Mouse (Mus musculus): ENCODE data around the gene Ggt6. TPM values are rescaled to one million over a fixed set of nuclear protein-coding genes. Genes with fewer than 3 reads are reported as not detected.
A peak's percentile ranks its signal among the peaks of the same experiment; 100 is the strongest.

The Ggt6 gene
- total and polyA plus RNA-seq, 3 experiments = 0.04 TPM; not detected in 2

DNA sequence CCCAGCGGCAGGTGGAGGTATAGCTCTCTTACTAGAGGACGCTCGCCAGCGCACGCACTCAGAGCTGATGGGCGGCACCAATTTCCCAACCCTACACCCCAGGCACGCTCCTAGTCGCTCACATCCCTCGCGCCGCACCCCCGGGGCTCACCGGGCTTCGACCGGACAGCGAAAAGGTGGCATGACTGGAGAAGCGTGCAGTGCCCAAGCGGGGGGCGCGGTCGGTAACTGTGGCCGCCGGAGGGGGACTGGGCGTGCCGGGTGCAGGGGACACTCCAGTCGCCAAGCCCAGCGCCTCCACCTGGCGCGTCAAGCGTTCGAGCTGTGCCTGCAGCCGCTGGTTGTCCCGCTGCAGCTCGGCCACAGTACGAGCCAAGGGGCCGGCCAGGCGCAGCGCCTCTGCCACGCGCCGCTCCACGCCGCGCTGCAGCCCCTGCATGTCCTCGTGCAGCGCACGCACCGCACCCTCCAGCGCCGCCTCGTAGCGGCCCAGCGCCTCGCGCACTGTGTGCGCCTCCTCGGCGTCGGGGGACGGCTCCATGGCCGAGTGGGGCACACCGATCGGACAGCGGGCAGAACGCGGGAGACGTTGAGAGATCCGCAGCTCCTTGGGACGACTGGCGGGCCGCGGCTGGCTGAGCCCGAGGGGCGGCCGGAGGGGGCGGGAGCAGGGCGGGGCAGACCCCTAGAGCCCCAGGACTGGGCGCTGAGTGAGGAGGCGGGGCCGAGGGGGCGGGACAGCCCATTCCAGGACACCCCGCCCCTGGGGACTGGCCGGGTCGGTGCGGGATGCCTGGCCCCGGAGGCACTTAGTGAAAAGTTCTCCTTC lies 24.0 kb upstream of the Ggt6 start, which contains the start of gene Smtnl2:
Gene Smtnl2, minus strand, starts transcription at position 621 of the 829 bp plus-strand sequence.
- Histone ChIP-seq H3K27me3 (ENCODE audit: control insufficient read depth in 1 of 2, insufficient read depth in 2 of 2, low read length in 2 of 2) (no peaks in the 10 kb centered on the region), H3K36me3 (ENCODE audit: control insufficient read depth in 1 of 2, insufficient read depth in 2 of 2, low read length in 2 of 2) (peaks cover 0 to 26% of the 10 kb centered on the region in 2 experiments; a peak in 2 of 4 replicates), H3K4me1 (ENCODE audit: control insufficient read depth in 1 of 2, insufficient read depth in 2 of 2, low read length in 2 of 2) (peaks cover 16 to 42% of the 10 kb centered on the region in 2 experiments), H3K4me3 (ENCODE audit: control insufficient read depth in 1 of 2, insufficient read depth in 1 of 2, low read depth in 2 of 2, low read length in 2 of 2) (peak within 1 kb of the TSS; percentile 62 to 77), H3K9me3 (replicated peaks; ENCODE audit: insufficient read depth, low read length) (no peaks in the 10 kb centered on the region), H3K9ac (ENCODE audit: control insufficient read depth, low read depth, low read length, poor library complexity, severe bottlenecking) (peak within 1 kb of the TSS; percentile 51), H3K79me2 (ENCODE audit: control insufficient read depth, insufficient read depth, low read length, poor library complexity) (no peaks in the 10 kb centered on the region), H3K27ac (ENCODE audit: control insufficient read depth, low read depth, low read length) (no peak within 1 kb of the TSS)
- TF ChIP-seq TAL1 (IDR thresholded peaks at IDR 0.05; ENCODE audit: low read length) (no peak), NELFE (IDR thresholded peaks at IDR 0.05; ENCODE audit: low read depth, low read length) (peak; percentile 63), MAX (IDR thresholded peaks at IDR 0.05; ENCODE audit: low read length) (peak; percentile 51), NRF1 (IDR thresholded peaks at IDR 0.05; ENCODE audit: insufficient read depth, low read depth, low read length, poor library complexity, severe bottlenecking) (peak; percentile 40; the same call in 1 of the 2 replicates), TCF12 (IDR thresholded peaks at IDR 0.05; ENCODE audit: low read depth, low read length) (peak; percentile 42; the same call in 1 of the 2 replicates), CTCF (IDR thresholded peaks at IDR 0.05 in 2 of 3, conservative IDR thresholded peaks at IDR 0.05 in 1 of 3; ENCODE audit: control insufficient read depth in 1 of 3, insufficient read depth in 1 of 3, low read depth in 2 of 3, low read length in 3 of 3, poor library complexity in 1 of 3, severe bottlenecking in 1 of 3) (peak in 1 of 3 experiments; percentile 39; a peak in 2 of 6 replicates), MXI1 (IDR thresholded peaks at IDR 0.05; ENCODE audit: low read depth, low read length) (peak; percentile 59; the same call in 1 of the 2 replicates), SMC3 (IDR thresholded peaks at IDR 0.05; ENCODE audit: low read depth, low read length) (no peak; the same call in 1 of the 2 replicates), MAZ (IDR thresholded peaks at IDR 0.05; ENCODE audit: low read depth, low read length) (peak; percentile 38; the same call in 1 of the 2 replicates), SIN3A (IDR thresholded peaks at IDR 0.05; ENCODE audit: low read length) (peak; percentile 52), HCFC1 (IDR thresholded peaks at IDR 0.05; ENCODE audit: low read depth, low read length) (0 out of 2 replicates have a peak, but pooled peaks have one; percentile 13), GABPA (IDR thresholded peaks at IDR 0.05; ENCODE audit: low read depth, low read length) (no peak), POLR2A (IDR thresholded peaks at IDR 0.05; ENCODE audit: control insufficient read depth in 1 of 2, insufficient read depth in 1 of 2, low read depth in 1 of 2, low read length in 2 of 2, poor library complexity in 1 of 2) (peak; percentile 21 to 66; a peak in 3 of 4 replicates), KAT2A (conservative IDR thresholded peaks at IDR 0.05; ENCODE audit: low read depth, low read length) (no peak), POLR2AphosphoS2 (IDR thresholded peaks at IDR 0.05; ENCODE audit: low read length) (peak; percentile 46; the same call in 1 of the 2 replicates), TBP (IDR thresholded peaks at IDR 0.05; ENCODE audit: low read depth, low read length) (no peak)
- DNase-seq (ENCODE audit: low read depth, low spot score) = peak; percentile 93

DNA sequence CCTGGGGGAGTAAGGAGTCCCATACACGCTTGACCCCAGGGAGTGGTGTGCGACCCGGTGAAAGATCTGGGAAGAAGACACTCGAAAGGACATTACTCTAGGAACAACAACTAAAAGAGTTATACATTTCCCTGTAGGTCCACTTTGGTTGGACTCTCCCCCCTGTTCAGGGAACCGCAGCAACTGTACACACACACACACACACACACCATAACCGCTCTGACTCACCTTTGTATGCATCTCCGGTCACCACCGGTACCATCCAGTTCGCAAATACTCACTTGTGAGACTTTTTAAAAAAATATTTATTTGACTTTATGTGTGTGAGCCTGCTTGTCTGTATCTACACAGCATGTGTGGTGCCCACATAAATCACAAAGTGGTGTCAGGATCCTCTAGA lies 23.4 kb upstream of the Ggt6 start:
- peaks cover 16 to 40% of the 10 kb centered on the region in 2 experiments for H3K4me1 ChIP-seq (ENCODE audit: control insufficient read depth in 1 of 2, insufficient read depth in 2 of 2, low read length in 2 of 2)
- H3K4me3 ChIP-seq (ENCODE audit: control insufficient read depth in 1 of 2, insufficient read depth in 1 of 2, low read depth in 2 of 2, low read length in 2 of 2) = peak overlapping the region; percentile 33 to 69
- TF ChIP-seq CHD1 (IDR thresholded peaks at IDR 0.05; ENCODE audit: low read depth, low read length) (no peak), ZKSCAN1 (IDR thresholded peaks at IDR 0.05; ENCODE audit: low read depth, low read length) (no peak), BHLHE40 (IDR thresholded peaks at IDR 0.05; ENCODE audit: borderline replicate concordance, low read depth, low read length) (no peak), ZNF384 (IDR thresholded peaks at IDR 0.05; ENCODE audit: low read depth, low read length) (no peak), ZMIZ1 (IDR thresholded peaks at IDR 0.05; ENCODE audit: low read depth, low read length) (no peak), NRF1 (IDR thresholded peaks at IDR 0.05; ENCODE audit: insufficient read depth, low read depth, low read length, poor library complexity, severe bottlenecking) (no peak), E2F4 (IDR thresholded peaks at IDR 0.05; ENCODE audit: borderline replicate concordance, low read depth, low read length) (no peak), CTCF (IDR thresholded peaks at IDR 0.05 in 2 of 3, conservative IDR thresholded peaks at IDR 0.05 in 1 of 3; ENCODE audit: control insufficient read depth in 1 of 3, insufficient read depth in 1 of 3, low read depth in 2 of 3, low read length in 3 of 3, poor library complexity in 1 of 3, severe bottlenecking in 1 of 3) (no peak), POLR2AphosphoS2 (IDR thresholded peaks at IDR 0.05; ENCODE audit: low read length) (no peak), KAT2A (conservative IDR thresholded peaks at IDR 0.05; ENCODE audit: low read depth, low read length) (no peak)

More for the DNA sequence above, 23.4 kb upstream of the Ggt6 start:
- Histone ChIP-seq H3K9me3 (replicated peaks; ENCODE audit: insufficient read depth, low read length) (no peaks in the 10 kb centered on the region), H3K27me3 (ENCODE audit: control insufficient read depth in 1 of 2, insufficient read depth in 2 of 2, low read length in 2 of 2) (no peaks in the 10 kb centered on the region), H3K9ac (ENCODE audit: control insufficient read depth, low read depth, low read length, poor library complexity, severe bottlenecking) (no peak overlapping the region), H3K27ac (ENCODE audit: control insufficient read depth, low read depth, low read length) (no peak overlapping the region), H3K36me3 (ENCODE audit: control insufficient read depth in 1 of 2, insufficient read depth in 2 of 2, low read length in 2 of 2) (peaks cover 0 to 25% of the 10 kb centered on the region in 2 experiments; a peak in 2 of 4 replicates), H3K79me2 (ENCODE audit: control insufficient read depth, insufficient read depth, low read length, poor library complexity) (no peaks in the 10 kb centered on the region)
- DNase-seq (ENCODE audit: low read depth, low spot score) = no peak

Data from MEL (cell line).